Mouse (Mus musculus): Measurements from ENCODE around the gene Rnf180. TPM values are rescaled to one million over a fixed set of nuclear protein-coding genes. Genes with fewer than 3 reads are reported as not detected.

The Rnf180 gene
- polyA plus RNA-seq, 1 experiment from 2014 or later: 9.9 TPM

DNA sequence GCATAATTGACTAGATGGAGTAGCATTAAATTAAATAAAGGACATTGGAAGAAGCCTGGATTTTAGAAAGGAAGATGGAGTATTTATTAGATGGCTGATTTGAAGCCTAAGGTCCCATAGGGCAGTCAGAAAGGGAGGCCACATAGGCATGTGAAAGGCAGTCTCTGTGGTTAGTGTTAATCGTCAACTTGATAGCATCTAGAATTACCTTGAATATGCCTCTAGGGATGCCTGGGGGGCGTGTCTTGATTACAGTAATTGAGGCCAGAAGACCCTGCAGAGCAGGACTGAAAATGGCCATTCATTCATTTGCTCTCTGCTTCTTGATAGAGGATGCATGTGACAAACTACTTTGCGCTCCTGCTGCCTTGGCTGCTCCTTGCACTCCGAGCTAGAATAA is 9.4 kb upstream of the Rnf180 start:
- Histone ChIP-seq H3K4me1 (ENCODE audit: control insufficient read depth, insufficient read depth, low read length) (no peaks in the 10 kb centered on the region), H3K36me3 (replicated peaks; ENCODE audit: control insufficient read depth, insufficient read depth, low read depth, low read length) (no peaks in the 10 kb centered on the region), H3K27ac (replicated peaks; ENCODE audit: low read depth, low read length) (no peak overlapping the region), H3K4me2 (ENCODE audit: low read depth, low read length) (no peak overlapping the region), H3K4me3 (ENCODE audit: low read depth, low read length) (no peak overlapping the region), H3K27me3 (ENCODE audit: control insufficient read depth, insufficient read depth, low read length) (no peaks in the 10 kb centered on the region), H3K9ac (replicated peaks; ENCODE audit: low read length) (no peak overlapping the region), H3K9me3 (replicated peaks; ENCODE audit: control insufficient read depth, low read length) (no peaks in the 10 kb centered on the region)
- WGBS: 28% methylated on average over 4 of the region's 4 CpGs
- DNase-seq (ENCODE audit: low spot score): peak; percentile 60
- ATAC-seq (replicated peaks; ENCODE audit: insufficient number of reproducible peaks, low FRiP score, low TSS enrichment, low read depth): 0 out of 2 replicates have a peak, but pooled peaks have one; percentile 52

DNA sequence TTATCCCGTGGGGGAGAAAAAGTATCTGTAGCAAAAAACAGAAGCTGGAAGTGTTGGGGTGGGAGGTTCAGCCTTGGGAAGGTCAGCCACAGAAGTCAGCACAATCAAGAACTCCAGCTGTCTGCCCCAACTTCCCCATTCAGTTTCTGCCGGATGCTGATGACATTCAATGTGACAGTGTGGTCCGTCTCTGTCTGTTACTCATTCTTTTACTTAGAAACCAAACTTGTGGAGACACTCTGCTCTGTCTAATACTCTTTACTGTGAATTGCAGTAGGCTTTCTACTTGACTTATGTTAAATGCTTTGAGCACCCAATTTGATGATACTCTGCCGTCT is 5.4 kb upstream of the Rnf180 start:
- Histone ChIP-seq H3K4me1 (ENCODE audit: control insufficient read depth, insufficient read depth, low read length) (no peaks in the 10 kb centered on the region), H3K9me3 (replicated peaks; ENCODE audit: control insufficient read depth, low read length) (no peaks in the 10 kb centered on the region), H3K4me3 (ENCODE audit: low read depth, low read length) (no peak overlapping the region), H3K27ac (replicated peaks; ENCODE audit: low read depth, low read length) (no peak overlapping the region), H3K4me2 (ENCODE audit: low read depth, low read length) (no peak overlapping the region), H3K9ac (replicated peaks; ENCODE audit: low read length) (no peak overlapping the region), H3K36me3 (replicated peaks; ENCODE audit: control insufficient read depth, insufficient read depth, low read depth, low read length) (no peaks in the 10 kb centered on the region), H3K27me3 (ENCODE audit: control insufficient read depth, insufficient read depth, low read length) (no peaks in the 10 kb centered on the region)
- ATAC-seq (replicated peaks; ENCODE audit: insufficient number of reproducible peaks, low FRiP score, low TSS enrichment, low read depth): no peak
- 79% methylated on average over 4 of the region's 4 CpGs for WGBS
- DNase-seq (ENCODE audit: low spot score): no peak

DNA sequence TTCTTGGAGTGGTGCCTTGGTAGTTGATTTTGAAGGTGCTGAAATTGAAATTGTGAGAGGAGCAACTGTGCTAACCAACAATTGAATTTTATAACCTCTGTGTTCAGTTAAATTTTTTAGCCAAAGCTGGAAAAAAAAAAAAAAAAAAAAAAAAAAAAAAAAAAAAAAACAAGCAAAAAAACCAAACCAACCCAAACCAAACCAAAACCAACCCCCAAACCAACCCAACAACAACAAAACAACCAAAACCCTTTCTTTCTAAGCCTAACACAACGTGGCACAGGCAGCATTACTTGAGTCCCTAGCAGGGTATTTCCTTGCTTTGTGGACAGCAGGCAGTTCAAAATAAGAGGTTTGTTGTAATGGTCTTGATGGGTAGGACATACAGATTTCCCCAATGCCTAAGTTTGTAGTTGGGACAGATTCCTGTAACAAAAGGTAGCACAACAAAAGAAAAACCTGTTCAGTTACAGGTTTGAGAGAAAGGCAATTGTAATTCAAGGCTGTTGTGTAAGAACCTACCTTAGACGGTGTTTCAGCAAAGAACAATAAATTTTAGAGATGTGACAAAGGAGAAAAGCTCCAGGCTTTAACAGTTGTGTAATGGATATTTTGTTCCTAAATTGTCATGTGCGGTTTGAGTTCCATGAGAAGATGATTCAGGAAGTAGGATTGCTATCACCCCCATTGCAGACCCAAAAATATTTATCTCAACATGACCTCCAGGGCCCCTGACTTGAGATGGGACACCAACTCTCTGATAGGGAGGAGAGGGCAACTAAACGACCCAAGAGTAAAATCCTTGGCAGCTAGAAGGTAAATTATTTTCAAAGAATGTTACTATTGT is 4.8 kb upstream of the Rnf180 start:
- Histone ChIP-seq H3K4me3 (ENCODE audit: low read depth, low read length) (no peak overlapping the region), H3K9me3 (replicated peaks; ENCODE audit: control insufficient read depth, low read length) (no peaks in the 10 kb centered on the region), H3K4me1 (ENCODE audit: control insufficient read depth, insufficient read depth, low read length) (no peaks in the 10 kb centered on the region), H3K9ac (replicated peaks; ENCODE audit: low read length) (no peak overlapping the region), H3K36me3 (replicated peaks; ENCODE audit: control insufficient read depth, insufficient read depth, low read depth, low read length) (no peaks in the 10 kb centered on the region), H3K27ac (replicated peaks; ENCODE audit: low read depth, low read length) (no peak overlapping the region), H3K27me3 (ENCODE audit: control insufficient read depth, insufficient read depth, low read length) (no peaks in the 10 kb centered on the region), H3K4me2 (ENCODE audit: low read depth, low read length) (no peak overlapping the region)
- ATAC-seq (replicated peaks; ENCODE audit: insufficient number of reproducible peaks, low FRiP score, low TSS enrichment, low read depth) (no peak), DNase-seq (ENCODE audit: low spot score) (no peak)
- 68% methylated on average over 4 of the region's 4 CpGs for WGBS

DNA sequence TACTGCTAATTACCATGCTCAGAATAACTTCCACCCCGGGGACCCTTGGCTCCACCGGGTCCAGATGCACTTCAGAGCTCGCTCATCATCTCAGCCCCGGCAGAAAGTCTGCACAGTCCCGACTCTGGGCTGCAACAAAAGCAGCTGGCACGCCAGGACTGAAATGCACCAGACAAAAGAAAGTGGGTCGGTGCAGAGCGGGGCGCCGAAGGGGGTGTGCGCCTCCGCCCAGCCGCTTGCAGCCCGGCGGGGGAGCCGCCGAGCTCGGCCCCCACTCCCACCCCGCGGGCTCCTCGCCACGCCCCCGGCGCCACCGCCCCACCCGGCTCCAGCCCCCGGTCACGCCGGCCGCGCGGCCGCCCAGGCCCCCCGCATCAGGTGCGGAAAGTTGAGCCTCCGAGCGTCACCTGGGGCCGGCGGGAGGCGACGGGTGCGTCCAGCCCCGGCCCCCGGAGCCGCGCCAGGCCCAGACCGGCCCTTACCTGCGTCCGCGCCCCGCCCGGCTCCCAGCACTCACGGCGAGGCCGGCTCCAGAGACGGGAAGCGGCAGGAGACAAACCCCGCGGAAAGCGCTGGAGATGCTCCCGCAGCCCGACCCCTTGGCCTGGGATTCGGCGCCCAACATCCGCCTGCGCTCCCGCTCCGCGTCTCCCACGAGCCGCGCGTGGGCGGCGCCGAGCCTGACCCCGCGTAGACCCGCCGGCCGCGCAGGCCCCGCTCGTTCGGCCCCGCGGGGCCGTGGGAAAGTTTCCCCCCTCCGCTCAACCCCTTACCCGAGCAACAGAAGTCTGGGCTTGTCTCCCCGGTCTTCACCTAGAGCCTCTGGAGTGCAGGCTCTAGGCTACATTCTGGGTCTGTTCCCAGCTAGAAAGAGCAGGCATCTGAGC is 591 bp downstream of the Rnf180 start:
- Histone ChIP-seq H3K4me2 (ENCODE audit: low read depth, low read length) (peak overlapping the region; percentile 94), H3K9ac (replicated peaks; ENCODE audit: low read length) (peak overlapping the region; percentile 90), H3K27ac (replicated peaks; ENCODE audit: low read depth, low read length) (no peak overlapping the region; the same call in 1 of the 2 replicates), H3K27me3 (ENCODE audit: control insufficient read depth, insufficient read depth, low read length) (no peaks in the 10 kb centered on the region), H3K4me1 (ENCODE audit: control insufficient read depth, insufficient read depth, low read length) (no peaks in the 10 kb centered on the region), H3K4me3 (ENCODE audit: low read depth, low read length) (peak overlapping the region; percentile 80), H3K9me3 (replicated peaks; ENCODE audit: control insufficient read depth, low read length) (no peaks in the 10 kb centered on the region), H3K36me3 (replicated peaks; ENCODE audit: control insufficient read depth, insufficient read depth, low read depth, low read length) (no peaks in the 10 kb centered on the region)
- WGBS: under 1% methylated on average over 49 of the region's 91 CpGs
- DNase-seq (ENCODE audit: low spot score): peak; percentile 65
- peak; percentile 93 for ATAC-seq (replicated peaks; ENCODE audit: insufficient number of reproducible peaks, low FRiP score, low TSS enrichment, low read depth)

GRCm38 (mm10) chr13:105291816-105292215 is 2.8 kb downstream of the Rnf180 start:
- no peak overlapping the region for H3K27ac ChIP-seq (replicated peaks; ENCODE audit: low read depth, low read length)
- no peaks in the 10 kb centered on the region for H3K4me1 ChIP-seq (ENCODE audit: control insufficient read depth, insufficient read depth, low read length)
- WGBS: 44% methylated on average over 4 of the region's 4 CpGs
- no peak overlapping the region for H3K9ac ChIP-seq (replicated peaks; ENCODE audit: low read length)
- peak; percentile 27 for DNase-seq (ENCODE audit: low spot score)
- no peaks in the 10 kb centered on the region for H3K36me3 ChIP-seq (replicated peaks; ENCODE audit: control insufficient read depth, insufficient read depth, low read depth, low read length)
- ATAC-seq (replicated peaks; ENCODE audit: insufficient number of reproducible peaks, low FRiP score, low TSS enrichment, low read depth): no peak
- no peak overlapping the region for H3K4me2 ChIP-seq (ENCODE audit: low read depth, low read length)
- H3K9me3 ChIP-seq (replicated peaks; ENCODE audit: control insufficient read depth, low read length): no peaks in the 10 kb centered on the region
- H3K27me3 ChIP-seq (ENCODE audit: control insufficient read depth, insufficient read depth, low read length): no peaks in the 10 kb centered on the region
- H3K4me3 ChIP-seq (ENCODE audit: low read depth, low read length): no peak overlapping the region

GRCm38 (mm10) chr13:105290594-105290993 is 4.0 kb downstream of the Rnf180 start:
- no peaks in the 10 kb centered on the region for H3K27me3 ChIP-seq (ENCODE audit: control insufficient read depth, insufficient read depth, low read length)
- no peaks in the 10 kb centered on the region for H3K4me1 ChIP-seq (ENCODE audit: control insufficient read depth, insufficient read depth, low read length)
- no peak for ATAC-seq (replicated peaks; ENCODE audit: insufficient number of reproducible peaks, low FRiP score, low TSS enrichment, low read depth)
- no peaks in the 10 kb centered on the region for H3K9me3 ChIP-seq (replicated peaks; ENCODE audit: control insufficient read depth, low read length)
- DNase-seq (ENCODE audit: low spot score): no peak
- no peak overlapping the region for H3K27ac ChIP-seq (replicated peaks; ENCODE audit: low read depth, low read length)
- H3K36me3 ChIP-seq (replicated peaks; ENCODE audit: control insufficient read depth, insufficient read depth, low read depth, low read length): no peaks in the 10 kb centered on the region
- WGBS: 84% methylated on average over 2 of the region's 2 CpGs
- no peak overlapping the region for H3K9ac ChIP-seq (replicated peaks; ENCODE audit: low read length)
- H3K4me3 ChIP-seq (ENCODE audit: low read depth, low read length): no peak overlapping the region
- no peak overlapping the region for H3K4me2 ChIP-seq (ENCODE audit: low read depth, low read length)

GRCm38 (mm10) chr13:105290021-105290420 is 4.6 kb downstream of the Rnf180 start:
- DNase-seq (ENCODE audit: low spot score): no peak
- H3K27me3 ChIP-seq (ENCODE audit: control insufficient read depth, insufficient read depth, low read length): no peaks in the 10 kb centered on the region
- H3K9ac ChIP-seq (replicated peaks; ENCODE audit: low read length): no peak overlapping the region
- H3K4me2 ChIP-seq (ENCODE audit: low read depth, low read length): no peak overlapping the region
- H3K4me1 ChIP-seq (ENCODE audit: control insufficient read depth, insufficient read depth, low read length): no peaks in the 10 kb centered on the region
- ATAC-seq (replicated peaks; ENCODE audit: insufficient number of reproducible peaks, low FRiP score, low TSS enrichment, low read depth): no peak
- no peak overlapping the region for H3K27ac ChIP-seq (replicated peaks; ENCODE audit: low read depth, low read length)
- no peaks in the 10 kb centered on the region for H3K9me3 ChIP-seq (replicated peaks; ENCODE audit: control insufficient read depth, low read length)
- WGBS: 93% methylated on average over 5 of the region's 5 CpGs
- no peak overlapping the region for H3K4me3 ChIP-seq (ENCODE audit: low read depth, low read length)
- H3K36me3 ChIP-seq (replicated peaks; ENCODE audit: control insufficient read depth, insufficient read depth, low read depth, low read length): no peaks in the 10 kb centered on the region
